Mouse (Mus musculus) CH12F3 (cell line): ENCODE measurements around the gene Tasp1.
"Not testable (repeated sequence)": the region's sequence is repeated elsewhere in the genome, so short reads cannot be mapped to it uniquely, and the experiment has no call there.

Source experiments
- in situ Hi-C: fragments of 300-500 bp; cut with MboI; formaldehyde crosslinking; loops from 2 replicates; pipeline ENCODE4 v1.14.3; 2020; ENCODE audit warnings: low sequenced_read_pairs

The Tasp1 gene

DNA sequence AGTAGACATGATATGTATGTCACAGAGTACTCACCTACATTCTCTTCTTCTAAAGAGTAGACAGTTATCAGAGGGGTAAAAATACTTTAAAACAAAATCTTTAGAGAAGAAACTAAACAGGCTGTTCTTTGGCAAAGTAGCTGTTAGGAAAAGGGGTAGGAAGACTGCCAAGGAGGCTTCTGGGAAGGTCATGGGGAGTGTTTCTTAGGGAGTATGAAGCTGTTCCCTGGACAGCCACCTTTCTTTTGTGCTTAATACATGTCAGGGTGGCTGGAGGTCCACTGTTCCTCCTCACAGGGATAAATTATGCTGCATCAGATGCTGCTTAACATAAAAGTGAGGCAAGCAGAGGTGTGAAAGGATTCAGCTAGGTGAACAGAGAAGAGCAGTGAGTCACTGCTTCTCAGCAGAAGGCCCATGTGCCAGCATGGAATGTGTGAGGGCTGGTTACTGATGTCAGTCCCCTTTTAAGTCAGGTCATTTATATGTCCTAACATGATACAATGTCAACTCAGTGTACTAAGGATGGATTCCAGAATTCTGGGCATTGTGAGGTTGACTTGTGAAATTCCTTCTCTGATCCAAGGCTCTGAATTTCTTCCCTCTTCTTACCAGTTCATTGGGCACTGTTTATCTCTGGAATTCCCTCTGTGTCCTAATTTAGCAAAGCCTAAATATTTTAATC, 175.1 kb downstream of the Tasp1 start:
- in situ Hi-C loops: no loop called here

DNA sequence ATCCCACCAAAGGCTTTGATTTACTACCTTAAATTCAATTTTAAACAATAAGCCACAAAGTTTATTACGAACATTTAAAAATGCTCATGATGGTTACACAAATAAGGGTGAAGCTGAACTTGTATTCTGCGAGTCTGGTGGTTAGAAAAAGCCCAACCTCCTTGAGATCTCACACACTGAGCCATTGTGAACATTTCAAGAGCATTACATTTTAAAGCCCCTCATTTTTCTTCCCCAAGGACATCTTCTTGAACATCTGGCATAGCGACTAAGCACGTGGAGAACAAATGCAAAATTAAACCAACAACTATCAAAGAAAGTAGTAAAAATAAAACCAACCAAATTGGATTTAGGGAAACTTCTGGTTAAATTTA, 182.4 kb downstream of the Tasp1 start:
- in situ Hi-C loops: no loop called here

DNA sequence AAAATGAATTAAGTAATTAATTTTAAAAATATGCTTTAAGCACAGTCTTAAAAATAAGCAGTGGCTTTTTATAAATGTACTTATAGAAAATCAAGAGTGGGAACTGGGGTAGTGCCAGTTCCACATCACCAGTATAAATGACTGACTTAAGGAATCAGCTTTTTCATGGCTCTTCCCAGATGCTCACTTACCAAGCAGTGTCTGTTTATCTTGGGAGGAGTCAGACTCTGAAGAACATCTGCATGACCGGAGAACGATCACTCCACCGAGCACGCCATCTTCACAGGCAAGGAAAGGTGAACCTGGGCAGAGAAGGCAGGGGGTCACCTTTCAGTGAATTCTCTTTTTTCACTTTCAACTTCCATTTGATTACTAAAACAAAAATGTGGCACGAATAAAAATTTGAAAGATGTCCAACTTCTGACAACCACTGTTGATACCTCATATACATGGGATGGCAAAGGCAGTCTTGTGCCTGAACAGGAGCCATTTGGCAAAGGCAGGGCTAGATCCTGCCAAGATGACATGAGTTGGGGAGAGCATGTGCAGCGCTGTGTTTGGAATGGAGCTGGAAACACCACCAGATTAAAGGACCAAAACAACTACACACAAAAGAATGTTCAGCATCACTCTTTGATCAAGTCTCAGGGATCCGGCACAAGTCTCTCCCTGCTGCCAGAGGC, 182.9 kb downstream of the Tasp1 start:
- in situ Hi-C loops: no loop called here

DNA sequence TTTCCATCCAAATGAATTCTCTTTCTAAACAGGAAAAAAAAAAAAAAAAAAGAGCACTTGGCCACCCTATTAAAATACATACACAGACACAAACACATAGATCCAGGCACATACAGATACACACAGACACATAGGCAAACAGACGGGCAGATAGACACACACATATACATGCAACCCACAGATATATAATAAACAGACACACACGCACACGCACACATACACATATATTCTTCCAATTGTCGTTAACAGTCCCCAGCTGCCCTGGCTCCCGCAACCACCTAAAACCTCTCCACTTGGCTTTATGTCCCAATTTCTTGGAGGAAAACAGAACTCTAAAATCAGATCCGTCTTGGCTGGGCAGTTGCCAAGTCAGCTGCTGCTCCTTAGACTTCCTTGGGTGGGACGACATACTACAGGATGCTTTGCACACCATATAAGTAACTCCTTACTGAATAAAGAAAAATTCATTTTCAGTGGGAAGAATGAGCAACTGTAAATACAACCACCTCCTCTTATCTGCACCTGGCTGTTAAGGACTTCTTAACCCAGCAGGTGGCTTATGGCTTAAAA, 188.5 kb downstream of the Tasp1 start:
- in situ Hi-C loops: no loop called here

DNA sequence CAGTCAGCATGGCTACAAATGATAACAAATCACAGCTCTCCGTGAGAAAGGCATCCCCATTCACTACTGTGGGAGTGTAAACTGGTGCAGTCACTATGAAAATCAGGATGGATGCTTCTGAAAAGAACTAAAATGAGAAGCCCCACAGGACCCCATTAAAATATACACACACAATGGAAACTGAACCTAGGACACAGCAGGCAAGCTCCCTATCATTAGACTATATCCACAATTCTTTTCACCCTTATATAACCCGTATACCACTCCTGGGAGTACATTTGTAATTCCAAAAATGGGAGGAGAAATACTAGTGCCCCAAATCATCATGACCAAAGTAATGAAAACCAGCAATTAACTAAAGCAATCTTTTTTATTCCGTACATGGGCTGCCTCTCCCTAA, 190.7 kb downstream of the Tasp1 start:
- in situ Hi-C loops: no loop called here

DNA sequence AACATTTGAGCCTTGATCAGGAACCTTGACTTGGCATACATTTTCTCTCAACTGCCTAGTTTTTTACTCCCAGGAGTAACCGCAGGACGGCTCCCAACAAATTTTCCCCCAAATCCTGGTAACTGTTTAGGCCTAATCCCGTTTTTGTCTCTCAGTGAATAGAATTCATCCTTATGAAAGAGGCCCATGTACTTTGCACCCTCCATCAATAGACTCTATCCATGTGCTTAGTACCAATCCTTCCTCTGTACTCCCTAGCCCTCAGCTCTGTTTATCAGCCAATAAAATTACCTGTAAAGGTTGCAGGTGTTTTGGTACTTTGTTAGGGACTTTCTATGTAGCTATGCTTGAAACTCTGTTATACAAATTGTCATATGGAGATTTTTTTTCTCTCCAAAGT, 192.4 kb downstream of the Tasp1 start:
- in situ Hi-C loops: no loop called here

DNA sequence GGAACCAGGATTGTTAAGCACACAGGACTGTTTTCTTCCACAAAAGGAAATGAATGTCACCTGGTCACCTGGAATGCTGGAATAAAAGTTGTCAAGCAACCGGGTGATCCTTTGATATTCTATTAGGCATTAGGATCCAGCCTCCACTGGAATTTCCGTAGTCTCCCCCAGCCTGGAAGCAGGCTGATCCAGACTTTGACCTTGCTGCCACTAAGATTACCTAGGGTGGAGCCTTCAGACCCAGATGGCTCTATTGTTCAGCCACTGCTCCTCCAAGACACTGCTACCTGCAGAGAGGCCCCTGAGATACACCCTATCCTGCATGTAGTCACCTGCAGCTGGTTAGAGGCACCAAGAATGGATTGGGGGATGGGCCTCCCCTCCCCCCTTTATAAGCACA, 192.8 kb downstream of the Tasp1 start:
- in situ Hi-C loops: no loop called here

DNA sequence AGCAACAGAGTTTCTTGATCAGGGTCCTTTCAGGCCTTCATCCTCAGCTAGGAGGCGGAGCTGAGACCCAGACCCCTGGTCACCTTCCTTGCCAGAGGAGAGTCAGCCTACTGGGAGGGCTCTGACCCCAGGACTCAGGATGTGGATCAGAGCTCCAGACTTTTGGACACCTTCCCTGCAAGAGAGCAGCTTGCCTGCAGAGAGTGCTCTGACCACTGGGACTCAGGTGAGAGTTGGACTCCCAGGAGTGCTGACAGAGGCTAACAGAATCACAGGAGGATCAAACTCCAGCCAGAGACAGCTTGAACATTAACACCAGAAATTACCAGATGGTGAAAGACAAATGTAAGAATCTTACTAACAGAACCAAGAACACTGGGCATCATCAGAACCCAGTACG, 197.5 kb downstream of the Tasp1 start:
- in situ Hi-C loops: not testable (repeated sequence)

DNA sequence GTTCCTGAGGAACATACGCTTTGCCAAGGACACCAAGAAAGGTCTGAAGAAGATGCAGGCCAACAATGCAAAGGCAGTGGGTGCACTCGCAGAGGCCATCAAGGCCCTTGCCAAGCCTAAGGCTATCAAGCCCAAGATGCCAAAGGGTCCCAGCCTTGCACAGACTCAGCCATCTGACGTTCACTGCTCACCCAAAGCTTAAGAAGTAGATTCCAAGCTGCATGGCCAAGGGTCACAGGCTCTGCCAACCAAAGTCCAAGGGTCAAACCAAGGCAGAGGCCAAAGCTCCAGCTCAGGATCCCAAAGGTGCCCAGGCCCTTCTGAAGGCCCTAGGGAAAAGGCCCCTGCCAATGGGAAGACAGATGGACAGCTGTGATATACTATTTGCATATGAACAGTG, 203.2 kb downstream of the Tasp1 start:
- in situ Hi-C loops: not testable (repeated sequence)

DNA sequence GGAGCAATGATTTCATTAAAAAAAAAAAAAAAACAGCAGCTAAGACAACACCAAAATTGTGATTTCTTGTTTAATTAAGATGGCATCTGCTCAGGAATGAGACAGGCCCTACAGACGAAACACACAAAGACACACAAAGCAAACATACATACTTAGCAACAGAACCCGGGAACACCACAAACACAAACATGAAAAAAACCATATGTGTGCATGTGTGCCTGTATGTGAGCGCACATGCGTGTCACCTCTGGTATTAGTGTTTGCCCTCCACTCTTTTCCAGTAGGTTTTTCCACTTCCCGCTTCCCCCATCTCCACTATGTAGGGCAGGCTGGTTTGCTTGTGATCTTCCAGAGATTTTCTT, 206.5 kb downstream of the Tasp1 start:
- in situ Hi-C loops: no loop called here

DNA sequence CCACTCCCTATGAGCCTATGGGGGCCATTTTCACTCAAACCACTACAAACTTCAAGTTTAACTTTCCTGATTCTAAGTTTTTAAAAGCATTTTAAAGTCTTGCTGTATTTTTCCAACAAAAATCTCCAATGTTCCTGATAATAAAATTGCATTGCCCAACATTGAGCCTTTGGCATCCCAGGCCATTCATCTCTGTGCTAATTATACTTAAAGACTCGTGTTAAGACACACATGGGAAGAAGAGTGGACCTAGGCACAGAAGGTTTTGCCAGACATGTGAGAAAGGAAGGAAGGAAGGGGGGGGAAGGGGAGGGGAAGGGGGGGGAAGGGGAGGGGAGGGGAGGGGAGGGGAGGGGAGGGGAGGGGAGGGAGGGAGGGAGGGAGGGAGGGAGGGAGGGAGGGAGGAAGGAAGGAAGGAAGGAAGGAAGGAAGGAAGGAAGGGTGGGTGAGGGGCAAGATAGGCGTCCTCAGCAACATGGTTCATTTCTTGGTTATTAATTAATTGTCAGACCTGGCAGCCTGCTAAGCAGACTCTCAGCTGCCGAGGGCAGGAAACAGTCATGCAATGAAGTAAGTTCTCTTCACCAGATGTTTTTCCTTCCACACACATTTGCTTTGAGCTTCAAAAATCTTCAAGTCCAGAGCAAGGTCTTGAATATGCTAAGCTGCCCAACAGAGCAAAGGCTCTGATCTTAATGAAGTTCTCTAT, 207.0 kb downstream of the Tasp1 start:
- in situ Hi-C loops: no loop called here

DNA sequence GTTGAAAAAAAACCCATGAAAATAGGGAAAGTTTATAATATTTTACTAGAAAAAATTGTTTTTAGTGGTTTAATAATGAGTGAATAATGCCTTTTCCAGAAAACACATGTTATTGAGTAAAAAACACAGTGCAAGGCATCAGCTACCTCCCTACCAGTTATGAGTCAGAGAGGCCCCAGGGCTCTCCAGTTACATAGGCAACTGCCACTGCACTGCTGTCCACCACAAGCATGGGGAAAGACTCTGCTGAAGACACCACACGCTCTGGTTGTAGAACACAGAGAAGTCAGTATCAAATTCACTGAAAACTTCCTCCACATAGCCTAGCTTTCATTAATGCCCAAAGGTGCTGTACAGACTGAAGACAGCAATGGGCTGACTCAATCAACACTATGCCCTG, 217.0 kb downstream of the Tasp1 start:
- in situ Hi-C loops: no loop called here

DNA sequence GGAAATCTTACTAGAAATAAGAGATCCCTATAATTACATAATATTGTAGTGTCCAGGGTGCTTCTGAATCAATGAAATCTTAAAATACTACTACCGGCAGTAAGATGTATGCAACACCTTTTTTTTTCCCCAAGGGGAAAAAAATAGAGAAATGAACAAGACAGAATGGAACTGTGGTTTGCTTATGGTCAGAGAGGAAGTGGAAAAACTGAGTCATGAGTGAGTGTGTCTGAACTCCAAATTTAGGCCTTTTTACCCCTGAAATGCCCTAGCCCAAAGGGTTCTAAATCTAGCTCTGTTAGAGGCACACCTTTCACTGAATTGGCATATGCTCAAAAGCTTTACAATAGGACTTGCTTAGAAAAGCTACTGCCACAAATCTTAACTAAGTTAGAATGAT, 225.2 kb downstream of the Tasp1 start:
- in situ Hi-C loops: no loop called here

DNA sequence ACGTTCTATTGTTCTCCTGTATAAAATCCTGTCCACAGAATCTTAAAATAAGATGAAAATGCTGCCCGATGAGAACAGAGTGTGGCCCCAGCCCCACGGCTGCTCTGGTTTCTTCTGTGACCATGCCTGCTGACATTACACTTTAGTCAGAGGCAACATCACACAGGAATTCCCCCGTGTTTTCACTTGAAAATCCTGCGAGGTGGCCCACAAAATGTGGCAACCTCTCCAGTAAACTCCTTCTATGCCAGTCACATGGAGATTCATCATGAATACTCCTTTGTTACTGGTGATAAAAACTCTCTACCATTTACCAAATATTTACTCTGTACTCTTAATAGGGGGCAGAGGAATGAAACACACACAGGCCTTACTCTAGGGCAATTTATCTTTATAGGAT, 225.7 kb downstream of the Tasp1 start:
- in situ Hi-C loops: no loop called here

DNA sequence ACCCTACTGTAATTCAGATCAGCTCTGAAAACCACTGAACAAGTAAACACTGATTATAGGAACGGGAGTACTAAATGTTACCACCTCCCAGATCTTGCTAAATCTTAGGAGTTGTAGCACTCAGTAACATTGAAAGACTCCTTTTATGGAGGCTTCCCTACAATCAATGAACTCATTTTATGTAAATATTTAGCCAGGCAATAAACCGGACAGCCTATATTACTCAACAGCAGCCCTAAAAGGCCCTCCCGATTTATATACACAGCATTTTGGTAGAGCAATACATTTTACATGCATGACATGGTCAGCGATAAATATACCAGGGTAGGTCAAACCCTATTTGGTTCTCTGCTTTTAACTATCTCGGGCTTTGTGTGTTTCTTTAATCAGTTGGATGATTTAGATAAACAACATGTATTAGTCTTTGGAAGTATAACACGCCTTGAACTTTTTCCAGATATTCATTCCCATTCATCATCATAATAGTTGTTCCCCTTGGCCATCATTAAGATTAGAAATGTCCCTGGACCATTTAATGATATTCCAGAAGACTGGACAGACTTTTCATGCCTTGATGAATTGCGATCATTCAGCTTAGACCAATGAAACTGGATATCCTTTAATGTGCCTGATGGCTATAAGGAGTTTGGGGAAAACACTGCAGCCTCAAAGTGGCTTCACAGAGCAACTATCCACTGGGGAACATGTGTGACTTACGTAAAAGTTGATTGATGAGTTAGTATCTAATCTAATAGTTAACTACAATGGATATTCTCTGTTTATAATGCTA, 244.8 kb downstream of the Tasp1 start:
- in situ Hi-C loops: no loop called here

DNA sequence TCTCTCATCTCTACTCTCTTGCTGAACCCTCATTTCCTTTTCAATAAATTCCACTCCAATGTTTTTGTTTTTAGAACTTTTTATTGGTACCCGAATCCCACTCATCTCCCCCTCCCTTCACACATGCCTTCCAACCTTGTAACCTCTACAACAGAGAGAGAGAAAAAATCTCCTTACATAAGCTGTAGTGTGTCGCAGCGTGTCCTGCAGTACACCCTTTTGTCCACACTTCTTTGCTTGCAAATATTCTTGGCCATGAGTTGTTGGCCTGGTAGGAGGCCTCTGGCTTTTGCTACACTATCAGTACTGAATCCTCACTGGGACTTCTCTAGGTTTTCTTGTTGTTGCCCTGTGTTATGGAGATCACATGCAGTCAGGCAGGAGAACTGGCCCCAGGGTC, 249.3 kb downstream of the Tasp1 start:
- in situ Hi-C loops: no loop called here

DNA sequence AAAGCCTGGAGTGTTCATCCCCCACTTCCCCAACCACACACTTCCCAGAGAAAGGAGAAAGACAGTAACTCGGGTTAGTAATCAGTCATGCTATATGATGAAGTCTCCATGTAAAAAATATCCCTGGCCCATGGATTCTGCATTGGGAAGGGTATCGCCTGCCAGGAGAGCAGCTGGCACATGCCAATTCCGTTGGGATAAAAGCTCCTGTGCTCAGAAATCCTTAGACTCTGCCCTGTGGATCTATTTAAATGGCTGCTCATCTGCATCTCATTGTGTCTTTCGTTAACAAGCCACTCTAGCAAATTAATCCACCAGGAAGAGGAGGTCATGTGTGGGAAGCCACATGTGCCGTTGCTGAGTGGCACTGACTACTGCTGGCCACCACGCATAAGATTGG, 258.7 kb downstream of the Tasp1 start:
- in situ Hi-C loops: no loop called here

DNA sequence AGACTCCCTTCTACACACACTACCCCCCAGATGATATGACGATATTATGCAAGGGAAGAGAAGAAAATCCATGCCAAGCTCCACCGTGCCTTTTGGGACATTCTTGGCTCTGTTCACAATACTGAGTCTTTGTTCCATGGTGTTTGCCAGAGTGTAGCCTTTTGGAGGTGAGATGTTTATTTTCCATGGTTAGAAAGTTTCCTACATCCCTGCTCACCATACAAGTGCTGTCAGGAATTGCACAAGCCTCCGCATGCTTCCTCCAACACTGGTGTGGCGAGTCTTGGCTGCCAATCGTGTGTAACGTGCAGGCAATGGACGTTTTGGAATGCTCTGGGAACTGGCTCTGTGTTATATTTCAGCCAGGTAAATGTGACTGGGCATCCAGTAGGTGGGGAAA, 262.6 kb downstream of the Tasp1 start:
- in situ Hi-C loops: no loop called here

DNA sequence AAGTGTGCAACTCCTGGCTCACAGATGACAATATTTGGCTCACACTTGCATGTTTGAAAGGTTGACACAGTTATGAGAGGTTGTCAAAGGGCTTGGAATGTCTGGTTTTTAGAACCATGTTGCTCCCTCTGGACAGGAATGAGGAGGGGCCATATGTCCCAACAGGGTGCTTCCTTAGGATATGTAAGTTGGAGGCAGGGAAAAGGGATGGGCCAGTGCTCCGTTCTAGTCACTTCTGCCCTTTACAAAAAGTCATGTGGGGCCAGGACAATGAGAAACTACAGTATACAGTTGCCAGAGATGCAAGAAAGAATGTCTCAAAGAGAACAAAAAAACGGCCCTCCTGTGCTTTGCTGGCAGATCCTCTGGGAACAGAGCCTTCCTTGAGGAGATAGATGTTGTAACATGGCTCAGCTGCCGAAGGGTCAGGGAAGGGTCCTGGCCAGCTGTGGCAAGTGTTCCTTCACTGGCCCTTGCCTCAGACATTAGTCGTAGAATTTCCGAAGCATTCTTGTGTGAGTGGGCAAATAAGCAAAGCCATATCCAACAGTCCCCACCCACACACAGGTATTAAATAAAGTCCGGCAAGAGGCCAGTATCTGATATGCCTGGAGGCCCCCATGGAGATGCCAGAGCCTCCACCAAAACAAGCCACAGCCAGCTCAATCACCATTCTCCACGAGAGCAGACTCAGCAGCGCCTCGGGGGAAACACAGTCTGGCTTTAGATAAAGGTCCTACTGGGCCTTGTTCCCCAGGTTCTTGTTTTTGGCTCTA, 274.1 kb downstream of the Tasp1 start:
- in situ Hi-C loops: loop anchor here (25.0 kb wide), 1 partner anchor 170 kb away; no protein-coding TSS in a partner anchor

DNA sequence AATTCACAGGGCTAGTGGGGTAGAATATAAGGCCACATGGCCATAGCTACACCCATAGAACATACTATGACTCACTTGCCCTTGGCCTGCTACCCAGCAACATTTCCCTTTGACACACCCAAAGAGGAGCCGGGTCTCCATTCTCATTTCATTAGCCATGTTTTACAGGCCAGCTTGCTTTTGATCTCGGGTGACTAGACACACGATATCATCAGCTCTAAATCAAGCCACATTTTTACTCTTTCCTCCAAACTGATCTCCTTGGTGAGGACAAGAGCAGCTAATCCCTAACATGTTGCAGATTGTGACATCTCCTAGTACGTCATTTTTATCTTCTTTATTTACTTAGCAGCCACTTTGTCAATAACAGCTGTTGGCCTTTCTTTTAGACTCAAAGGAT, 277.9 kb downstream of the Tasp1 start:
- in situ Hi-C loops: loop anchor here (25.0 kb wide), 1 partner anchor 174 kb away; no protein-coding TSS in a partner anchor
